12 mouse cellular contexts compared by ENCODE assay signal in the genomic region with DNA sequence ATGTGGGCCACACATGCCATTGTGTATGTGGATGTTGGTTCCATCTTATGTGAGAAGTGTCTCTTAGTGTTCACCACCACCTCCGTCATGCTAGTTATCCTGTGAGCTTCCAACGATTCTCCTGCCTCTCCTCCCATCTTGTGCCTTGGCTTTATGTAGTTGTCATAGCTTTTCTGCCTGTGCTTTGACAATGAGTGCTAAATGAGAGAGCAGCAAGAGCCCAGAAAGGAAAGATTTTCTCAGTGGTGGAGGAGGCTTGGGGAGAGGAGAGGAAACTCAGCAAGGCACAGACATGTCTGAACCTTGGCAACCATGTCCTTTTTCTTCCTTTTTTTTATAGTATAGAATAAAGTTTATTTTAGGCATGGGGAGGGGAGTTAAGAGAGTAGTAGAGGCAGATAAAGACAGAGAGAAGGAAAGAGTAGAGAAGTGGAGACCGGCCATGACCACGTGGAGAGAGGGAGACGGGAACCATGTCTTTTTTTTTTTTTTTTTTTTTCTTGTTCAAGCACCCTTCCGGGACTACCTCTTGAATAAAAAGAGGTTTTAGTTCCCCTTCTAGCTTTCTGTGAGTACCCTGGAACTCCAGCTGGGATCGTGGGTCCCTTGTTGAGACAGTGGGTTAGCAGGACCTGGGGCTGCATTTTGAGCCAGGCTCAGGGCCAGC.
"Had no signal": no experiment of that assay in that cellular context is flagged by ENCODE, and none has a peak within 500 bp of the region (broad histone marks: within the 10 kb centered on the region; RNA-seq: fewer than 3 reads in every experiment).

No protein-coding gene starts in this region.

- DNase-seq: liver, postnatal 0 days; lung, adult 2 months; lung, postnatal 4 days; midbrain, embryonic 14.5 days; retina, postnatal 1 day; right cerebral cortex, adult 18-20 months; right cerebral cortex, postnatal 25 days; right cerebral cortex, postnatal 4 days; spleen, adult 18-20 months; thymus, adult 18-20 months; thymus, postnatal 14 days; thymus, postnatal 36 days had no signal
